Comparison of ENCODE assay signal across 9 mouse cellular contexts in genomic region chr10:111575926-111576325, GRCm38 (mm10).
DNase-seq lines count a peak whose midpoint lies in the region.
"Had no signal": no experiment of that assay in that cellular context is flagged by ENCODE, and none has a peak within 500 bp of the region (broad histone marks: within the 10 kb centered on the region; RNA-seq: fewer than 3 reads in every experiment).

No protein-coding gene starts in this region.

- peaks cover 72% of the 10 kb centered on the region for H3K4me1 ChIP-seq in megakaryocyte, embryonic 14.5 days

- H3K27me3 ChIP-seq in megakaryocyte, embryonic 14.5 days (replicated peaks): no peaks in the 10 kb centered on the region

- H3K4me3 ChIP-seq in megakaryocyte, embryonic 14.5 days (replicated peaks): peak overlapping the region; percentile 82

- peak; percentile 31 for DNase-seq in adrenal gland, postnatal 10 days
- no peak for DNase-seq in adrenal gland, postnatal 4 days (ENCODE audit: low spot score in 2 of 2)
- peak; percentile 99 for DNase-seq in R1 (ENCODE audit: low read depth, low spot score)
- peak; percentile 42 for DNase-seq in induced T-regulatory cell, adult 2 months (ENCODE audit: low read depth)
- no peak for DNase-seq in gastrocnemius, postnatal 10 days
- no peak for DNase-seq in left cerebral cortex, postnatal 4 days
- DNase-seq in embryo, embryonic 10.5 days (ENCODE audit: low spot score): no peak
- DNase-seq: right cerebral cortex, postnatal 4 days had no signal

- peaks cover 5% of the 10 kb centered on the region for H3K36me3 ChIP-seq in megakaryocyte, embryonic 14.5 days (replicated peaks; ENCODE audit: low read length)

- intact Hi-C loops in left cerebral cortex, postnatal 4 days (cut with DNase I): no loop called here

- H3K9me3 ChIP-seq in megakaryocyte, embryonic 14.5 days: peaks cover 9% of the 10 kb centered on the region

Comparison
In these comparisons a context has a peak if more than half of its experiments do, and no peak if none do; other contexts are left out.
1. DNase-seq: peak in adrenal gland, postnatal 10 days (single experiment), R1 (single experiment) and induced T-regulatory cell, adult 2 months (single experiment); none in adrenal gland, postnatal 4 days (0 of 2), gastrocnemius, postnatal 10 days (single experiment), left cerebral cortex, postnatal 4 days (single experiment) and embryo, embryonic 10.5 days (single experiment).